Mouse (Mus musculus): ENCODE data around the gene Oprm1. TPM values are rescaled to one million over a fixed set of nuclear protein-coding genes. Genes with fewer than 3 reads are reported as not detected.

Gene Oprm1
- polyA plus RNA-seq, 1 experiment, result not detected

- Histone ChIP-seq H3K4me3 (ENCODE audit: insufficient read depth, low read depth, low read length) (no peak overlapping the region), H3K27ac (replicated peaks; ENCODE audit: low read depth, low read length) (no peak overlapping the region), H3K4me1 (ENCODE audit: control insufficient read depth, insufficient read depth, insufficient read length, low read length) (no peaks in the 10 kb centered on the region)
Measured at GRCm38 (mm10) chr10:7025028-7025427, 266.7 kb downstream of the Oprm1 start.

GRCm38 (mm10) chr10:7033459-7033858, 275.2 kb downstream of the Oprm1 start:
- Histone ChIP-seq H3K27ac (replicated peaks; ENCODE audit: low read depth, low read length) (no peak overlapping the region), H3K4me3 (ENCODE audit: insufficient read depth, low read depth, low read length) (no peak overlapping the region), H3K4me1 (ENCODE audit: control insufficient read depth, insufficient read depth, insufficient read length, low read length) (no peaks in the 10 kb centered on the region)

DNA sequence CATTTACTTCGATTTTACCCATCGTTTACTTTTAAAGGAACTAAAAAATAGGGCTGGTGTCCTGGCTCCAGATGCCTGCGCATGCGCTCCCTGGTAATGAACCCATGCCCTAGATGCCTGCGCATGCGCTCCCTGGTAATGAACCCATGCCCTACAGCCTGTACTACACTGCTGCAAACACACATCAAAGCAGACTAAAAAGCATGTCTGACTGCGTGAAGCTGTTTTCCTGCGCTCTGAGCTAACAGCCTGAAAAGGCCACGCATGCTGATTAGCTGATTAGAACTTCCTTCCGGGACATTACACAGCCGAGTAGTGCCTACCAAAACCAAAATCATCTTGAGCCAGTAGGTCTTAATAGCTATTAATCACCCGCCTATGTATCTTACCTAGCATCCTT, 277.2 kb downstream of the Oprm1 start:
- Histone ChIP-seq H3K27ac (replicated peaks; ENCODE audit: low read depth, low read length) (no peak overlapping the region), H3K4me1 (ENCODE audit: control insufficient read depth, insufficient read depth, insufficient read length, low read length) (no peaks in the 10 kb centered on the region; the same call in 1 of the 2 replicates), H3K4me3 (ENCODE audit: insufficient read depth, low read depth, low read length) (no peak overlapping the region)

DNA sequence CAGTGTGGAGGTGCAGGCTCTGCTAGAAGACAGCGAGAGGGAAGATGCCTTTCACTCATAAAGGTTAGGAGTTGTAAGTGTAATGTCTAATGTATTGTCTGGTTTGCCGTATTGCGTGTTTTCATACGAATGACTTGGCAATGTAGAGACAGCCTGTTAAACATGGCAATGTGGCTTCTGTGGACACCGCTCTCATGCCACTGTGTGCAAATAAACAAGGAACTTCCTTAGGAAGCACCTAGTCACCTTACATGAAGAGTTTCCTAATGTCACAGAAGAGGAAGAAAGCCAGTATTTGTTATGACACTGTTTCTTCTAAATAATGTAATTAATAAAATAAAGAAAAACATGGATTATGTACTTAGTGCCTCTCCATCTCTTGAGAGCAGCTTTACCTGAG, 278.9 kb downstream of the Oprm1 start:
- no peaks in the 10 kb centered on the region; the same call in 1 of the 2 replicates for H3K4me1 ChIP-seq (ENCODE audit: control insufficient read depth, insufficient read depth, insufficient read length, low read length)
- no peak overlapping the region for H3K4me3 ChIP-seq (ENCODE audit: insufficient read depth, low read depth, low read length)
- no peak overlapping the region for H3K27ac ChIP-seq (replicated peaks; ENCODE audit: low read depth, low read length)

- H3K4me3 ChIP-seq (ENCODE audit: insufficient read depth, low read depth, low read length), result no peak overlapping the region
- H3K27ac ChIP-seq (replicated peaks; ENCODE audit: low read depth, low read length), result no peak overlapping the region
- H3K4me1 ChIP-seq (ENCODE audit: control insufficient read depth, insufficient read depth, insufficient read length, low read length), result no peaks in the 10 kb centered on the region; the same call in 1 of the 2 replicates
Measured at GRCm38 (mm10) chr10:7041032-7041431, 282.7 kb downstream of the Oprm1 start.

GRCm38 (mm10) chr10:7043896-7044295, 285.6 kb downstream of the Oprm1 start:
- Histone ChIP-seq H3K27ac (replicated peaks; ENCODE audit: low read depth, low read length) (no peak overlapping the region), H3K4me3 (ENCODE audit: insufficient read depth, low read depth, low read length) (no peak overlapping the region), H3K4me1 (ENCODE audit: control insufficient read depth, insufficient read depth, insufficient read length, low read length) (no peaks in the 10 kb centered on the region; the same call in 1 of the 2 replicates)

GRCm38 (mm10) chr10:7047288-7047918, 289.1 kb downstream of the Oprm1 start:
- no peak overlapping the region for H3K4me3 ChIP-seq (ENCODE audit: insufficient read depth, low read depth, low read length)
- no peak overlapping the region for H3K27ac ChIP-seq (replicated peaks; ENCODE audit: low read depth, low read length)
- no peaks in the 10 kb centered on the region for H3K4me1 ChIP-seq (ENCODE audit: control insufficient read depth, insufficient read depth, insufficient read length, low read length)

GRCm38 (mm10) chr10:7047919-7048291, 289.6 kb downstream of the Oprm1 start:
- H3K4me1 ChIP-seq (ENCODE audit: control insufficient read depth, insufficient read depth, insufficient read length, low read length), result no peaks in the 10 kb centered on the region

GRCm38 (mm10) chr10:7049901-7050300, 291.6 kb downstream of the Oprm1 start:
- Histone ChIP-seq H3K4me3 (ENCODE audit: insufficient read depth, low read depth, low read length) (no peak overlapping the region), H3K27ac (replicated peaks; ENCODE audit: low read depth, low read length) (no peak overlapping the region), H3K4me1 (ENCODE audit: control insufficient read depth, insufficient read depth, insufficient read length, low read length) (no peaks in the 10 kb centered on the region)

More at GRCm38 (mm10) chr10:7047919-7048291, 289.6 kb downstream of the Oprm1 start:
- Histone ChIP-seq H3K27ac (replicated peaks; ENCODE audit: low read depth, low read length) (no peak overlapping the region), H3K4me3 (ENCODE audit: insufficient read depth, low read depth, low read length) (no peak overlapping the region)

- Histone ChIP-seq H3K27ac (replicated peaks; ENCODE audit: low read depth, low read length) (no peak within 1 kb of the TSS), H3K4me3 (ENCODE audit: insufficient read depth, low read depth, low read length) (no peak within 1 kb of the TSS), H3K4me1 (ENCODE audit: control insufficient read depth, insufficient read depth, insufficient read length, low read length) (no peaks in the 10 kb centered on the region)
Measured at GRCm38 (mm10) chr10:7052315-7053017, 294.2 kb downstream of the Oprm1 start, which contains the start of gene Ipcef1. Gene Ipcef1, minus strand, starts transcription at chr10:7052478.

DNA sequence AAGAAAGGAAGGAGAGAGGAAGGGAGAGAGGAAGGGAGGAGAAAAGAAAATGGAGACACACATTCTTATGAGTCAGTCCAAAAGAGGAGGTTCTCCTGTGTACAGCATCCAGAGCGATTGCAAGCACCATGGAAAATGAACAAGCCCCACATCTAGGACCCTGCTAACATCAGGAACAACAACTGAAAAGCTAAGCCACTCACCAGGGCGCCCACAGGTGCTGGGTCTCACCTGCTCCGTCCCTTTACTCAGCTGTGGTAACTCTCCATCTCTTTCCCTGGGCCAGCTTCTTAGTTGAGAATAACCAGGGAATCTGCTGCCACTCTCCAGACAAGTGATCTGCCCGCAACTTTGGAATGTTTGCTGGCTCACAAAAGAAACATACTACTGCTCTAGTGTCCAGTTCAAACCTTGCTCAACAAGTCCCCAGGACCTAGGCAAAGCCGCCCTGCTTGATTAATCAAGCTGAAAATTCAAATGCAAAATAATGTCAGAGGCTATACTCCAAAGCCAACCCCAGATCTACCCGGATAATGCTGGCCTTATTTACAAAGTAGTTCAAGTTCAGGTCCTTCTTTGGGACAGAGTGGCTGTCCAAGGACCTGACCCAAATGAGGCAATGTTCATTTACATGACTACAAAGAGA, 296.4 kb downstream of the Oprm1 start:
- no peak overlapping the region for H3K4me3 ChIP-seq (ENCODE audit: insufficient read depth, low read depth, low read length)
- no peak overlapping the region for H3K27ac ChIP-seq (replicated peaks; ENCODE audit: low read depth, low read length)
- H3K4me1 ChIP-seq (ENCODE audit: control insufficient read depth, insufficient read depth, insufficient read length, low read length), result no peaks in the 10 kb centered on the region

DNA sequence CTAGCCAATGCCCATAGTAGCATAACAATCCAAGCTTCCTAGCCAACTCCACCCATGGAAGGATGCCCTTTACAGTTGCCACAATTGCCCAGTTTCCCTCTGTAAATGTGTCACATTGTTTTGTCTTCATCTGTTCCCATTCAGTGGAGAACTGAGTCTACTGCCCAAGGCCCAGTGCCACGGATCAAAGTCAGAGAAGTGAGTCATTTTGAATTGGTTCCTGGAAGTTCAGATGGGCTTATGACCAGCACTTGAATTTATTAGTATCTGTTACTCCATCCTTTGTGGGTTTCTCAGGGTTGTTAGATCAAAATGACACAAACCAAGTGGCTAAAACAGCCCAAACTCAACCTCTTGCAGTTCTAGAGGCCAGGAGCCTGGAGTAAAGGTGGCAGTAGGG, 299.2 kb downstream of the Oprm1 start:
- H3K4me3 ChIP-seq (ENCODE audit: insufficient read depth, low read depth, low read length), result no peak overlapping the region
- H3K27ac ChIP-seq (replicated peaks; ENCODE audit: low read depth, low read length), result no peak overlapping the region
- no peaks in the 10 kb centered on the region for H3K4me1 ChIP-seq (ENCODE audit: control insufficient read depth, insufficient read depth, insufficient read length, low read length)

DNA sequence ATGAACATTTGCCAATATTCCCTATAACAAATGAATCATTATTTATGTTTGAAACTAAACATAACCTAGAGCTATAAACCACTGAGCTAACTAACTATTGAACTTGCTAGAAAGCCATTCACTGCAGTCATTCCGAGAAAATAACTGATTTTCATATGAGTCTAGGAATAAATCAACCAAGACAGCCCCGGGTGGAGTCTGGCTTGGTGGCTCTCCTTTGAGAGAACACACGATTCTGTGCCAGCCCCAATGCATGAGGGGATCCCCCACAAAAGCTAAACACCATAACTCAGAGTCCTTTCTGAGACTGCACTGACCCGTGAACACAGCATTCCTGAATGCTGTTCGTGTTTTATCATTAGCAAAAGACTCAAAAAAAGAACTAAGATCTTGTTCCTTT, 302.0 kb downstream of the Oprm1 start:
- no peaks in the 10 kb centered on the region for H3K4me1 ChIP-seq (ENCODE audit: control insufficient read depth, insufficient read depth, insufficient read length, low read length)
- no peak overlapping the region for H3K27ac ChIP-seq (replicated peaks; ENCODE audit: low read depth, low read length)
- H3K4me3 ChIP-seq (ENCODE audit: insufficient read depth, low read depth, low read length), result no peak overlapping the region

DNA sequence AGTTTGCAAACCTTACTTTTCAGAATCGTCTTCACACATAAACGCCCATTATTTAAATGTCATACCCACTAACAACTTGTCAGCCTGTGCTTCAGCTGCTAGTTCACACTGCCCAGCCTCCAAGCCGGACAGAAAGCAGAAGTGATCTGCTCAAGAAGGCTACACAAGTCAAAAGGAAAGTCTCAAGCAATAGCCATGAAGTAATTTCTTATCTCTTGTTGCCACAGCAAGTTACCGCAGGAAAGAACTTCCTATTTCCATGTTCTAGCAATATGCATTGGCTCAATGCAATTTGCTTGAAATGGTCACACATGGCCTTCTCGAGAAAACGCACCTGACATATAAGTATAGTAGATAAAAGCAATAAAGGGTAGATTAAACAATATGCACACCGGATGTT, 304.7 kb downstream of the Oprm1 start:
- H3K4me1 ChIP-seq (ENCODE audit: control insufficient read depth, insufficient read depth, insufficient read length, low read length), result no peaks in the 10 kb centered on the region
- H3K4me3 ChIP-seq (ENCODE audit: insufficient read depth, low read depth, low read length), result no peak overlapping the region
- H3K27ac ChIP-seq (replicated peaks; ENCODE audit: low read depth, low read length), result no peak overlapping the region

- H3K4me3 ChIP-seq (ENCODE audit: insufficient read depth, low read depth, low read length), result no peak overlapping the region
- no peaks in the 10 kb centered on the region for H3K4me1 ChIP-seq (ENCODE audit: control insufficient read depth, insufficient read depth, insufficient read length, low read length)
- no peak overlapping the region; the same call in 1 of the 2 replicates for H3K27ac ChIP-seq (replicated peaks; ENCODE audit: low read depth, low read length)
Measured at GRCm38 (mm10) chr10:7063752-7064457, 305.6 kb downstream of the Oprm1 start.

Data from brown adipose tissue, adult 24 weeks (tissue).